Mouse (Mus musculus): ENCODE results near the gene Srm. TPM values are rescaled to one million over a fixed set of nuclear protein-coding genes. Genes with fewer than 3 reads are reported as not detected.

Srm gene
- polyA plus RNA-seq, 1 experiment from 2014 or later = 135 TPM

- H3K9me3 ChIP-seq = no peaks in the 10 kb centered on the region
- H3K4me2 ChIP-seq = peak overlapping the region; percentile 36
- no peak overlapping the region for H3K27ac ChIP-seq
- WGBS = 8% methylated on average over 9 of the region's 9 CpGs
- ATAC-seq (ENCODE audit: low FRiP score) = no peak
- H3K4me3 ChIP-seq = no peak overlapping the region
- H3K4me1 ChIP-seq (replicated peaks) = peaks cover 9% of the 10 kb centered on the region
- H3K27me3 ChIP-seq = peaks cover 10% of the 10 kb centered on the region; the same call in 1 of the 2 replicates
- H3K36me3 ChIP-seq = no peaks in the 10 kb centered on the region
- H3K9ac ChIP-seq = no peak overlapping the region
Measured at GRCm38 (mm10) chr4:148644157-148644511, 52.8 kb downstream of the Srm start.

Other genes starting within 250 kb of the Srm start
- 17.7 and 19.1 TPM in 2 replicates for gene Ubiad1, start 146.7 kb upstream of the Srm start, polyA plus RNA-seq (2015; fragmentation: Nextera tagmentation; extraction: Ambion mirVana)
- gene Mtor, start 142.9 kb upstream of the Srm start, polyA plus RNA-seq (2015; fragmentation: Nextera tagmentation; extraction: Ambion mirVana) = 23.0 and 23.7 TPM in 2 replicates
- gene Angptl7, start 91.0 kb upstream of the Srm start, polyA plus RNA-seq (2015; fragmentation: Nextera tagmentation; extraction: Ambion mirVana) = 0.30 and 0.54 TPM in 2 replicates
- gene Exosc10, start 33.1 kb upstream of the Srm start, polyA plus RNA-seq (2015; fragmentation: Nextera tagmentation; extraction: Ambion mirVana) = 81.6 and 87.6 TPM in 2 replicates
- 0.18 and 0.47 TPM in 2 replicates for gene Masp2, start 11.1 kb downstream of the Srm start, polyA plus RNA-seq (2015; fragmentation: Nextera tagmentation; extraction: Ambion mirVana)
- gene Tardbp, start 35.5 kb downstream of the Srm start, polyA plus RNA-seq (2015; fragmentation: Nextera tagmentation; extraction: Ambion mirVana) = 238 and 243 TPM in 2 replicates
- gene Gm572, start 51.8 kb downstream of the Srm start, polyA plus RNA-seq (2015; fragmentation: Nextera tagmentation; extraction: Ambion mirVana) = not detected in 2 replicates
- 6.7 and 8.1 TPM in 2 replicates for gene Casz1, start 212.9 kb downstream of the Srm start, polyA plus RNA-seq (2015; fragmentation: Nextera tagmentation; extraction: Ambion mirVana)

Data from hindbrain, embryonic 13.5 days (tissue).